Mouse (Mus musculus) hematopoietic stem cell, adult 5-6 weeks (primary cell): ENCODE measurements around the gene Grip1. TPM values are rescaled to one million over a fixed set of nuclear protein-coding genes. Genes with fewer than 3 reads are reported as not detected.

Source experiments
- ATAC-seq, 2 experiments: fragments of 125-278 bp in 1 of 2; replicated peaks in 1 of 2; 2 replicates each; pipeline ENCODE4 v1.8.0; 2016 to 2017; ENCODE audit warnings: inconsistent platforms in 2 of 2, mild to moderate bottlenecking in 2 of 2, moderate number of reproducible peaks in 2 of 2, low read depth in 1 of 2, moderate TSS enrichment in 1 of 2; ENCODE audit not compliant: low FRiP score in 2 of 2, poor library complexity in 2 of 2, severe bottlenecking in 2 of 2, insufficient read depth in 1 of 2, low TSS enrichment in 1 of 2
- total RNA-seq: library from RNA; stranded (forward); fragments of 172-1452, 232-1000 nt; gene quantifications from 2 replicates; pipeline ENCODE4 v1.2.3, GENCODE M21; 2017

Gene Grip1
- total RNA-seq, 1 experiment from 2014 or later = not detected

DNA sequence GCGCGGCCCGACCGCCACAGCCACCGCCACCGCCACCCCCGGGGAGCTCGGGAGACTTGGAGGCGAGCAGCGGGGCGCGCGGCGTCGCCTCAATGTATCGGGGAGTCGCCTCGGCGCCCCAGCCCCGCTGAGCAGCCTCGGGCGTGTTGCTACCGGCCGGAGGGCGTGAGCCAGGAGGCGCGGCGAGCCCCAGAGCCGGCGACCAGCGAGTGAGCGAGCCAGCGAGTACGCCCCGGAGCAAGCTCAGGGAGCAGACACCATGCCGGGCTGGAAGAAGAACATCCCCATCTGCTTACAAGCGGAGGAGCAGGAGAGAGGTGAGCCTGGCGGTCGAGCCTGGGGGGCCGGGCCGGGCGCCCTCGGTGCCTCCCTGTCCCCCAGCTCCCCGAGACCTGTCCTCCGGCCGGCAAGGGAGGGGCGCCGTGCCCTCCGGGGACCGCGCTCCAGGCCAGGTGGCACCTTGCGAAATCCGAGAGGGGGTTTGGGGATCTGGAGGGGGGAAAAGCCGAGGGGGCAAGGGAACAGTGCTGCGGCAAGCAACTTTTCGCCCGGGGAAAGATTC, 557 bp downstream of the Grip1 start:
- ATAC-seq = 0 out of 4 replicates have a peak, but pooled peaks of 1 of the 2 experiments have one; percentile 10

GRCm38 (mm10) chr10:119454668-119455542, 1.3 kb downstream of the Grip1 start:
- ATAC-seq = no peak

GRCm38 (mm10) chr10:119455543-119455940, 1.9 kb downstream of the Grip1 start:
- 0 out of 4 replicates have a peak, but pooled peaks of 1 of the 2 experiments have one; percentile 36 for ATAC-seq

DNA sequence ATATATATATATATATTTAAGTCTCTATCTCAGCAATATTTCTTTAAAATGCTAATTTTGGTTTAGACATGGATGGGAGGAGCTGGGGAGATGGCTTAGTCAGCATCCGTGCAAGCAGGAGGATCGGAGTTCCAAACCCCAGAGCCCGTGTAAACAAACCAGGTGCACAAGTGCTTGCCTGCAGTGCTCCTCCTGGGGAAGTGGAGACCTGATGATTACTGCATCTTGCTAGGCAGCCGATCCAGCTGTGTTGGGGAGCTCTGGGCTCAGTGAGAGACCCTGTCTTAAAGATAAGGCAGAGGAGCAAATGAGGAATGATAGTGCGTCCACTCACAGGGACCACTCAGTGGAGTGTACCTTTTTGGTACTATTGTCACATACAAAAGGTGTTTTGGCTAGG, 3.5 kb downstream of the Grip1 start:
- no peak for ATAC-seq

DNA sequence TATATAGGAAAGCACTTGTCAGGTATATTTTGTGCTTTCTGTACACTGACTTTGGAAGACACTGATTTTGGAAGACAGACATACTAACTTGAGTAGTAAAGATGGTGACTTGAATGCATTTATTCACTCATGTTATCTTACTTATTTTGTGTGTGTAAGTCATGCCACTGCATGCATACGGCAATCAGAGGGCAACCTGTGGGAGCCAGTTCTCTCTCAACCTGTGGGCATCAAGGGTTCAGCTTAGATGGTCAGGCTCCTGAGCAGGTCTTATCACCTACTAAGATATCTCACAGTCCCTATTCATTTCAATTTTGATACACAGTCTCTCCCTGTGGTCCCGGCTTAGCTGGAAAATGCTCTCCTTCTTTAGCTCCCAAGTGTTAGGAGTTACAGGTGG, 5.4 kb downstream of the Grip1 start:
- ATAC-seq = no peak

GRCm38 (mm10) chr10:119463345-119463744, 9.7 kb downstream of the Grip1 start:
- ATAC-seq = no peak

DNA sequence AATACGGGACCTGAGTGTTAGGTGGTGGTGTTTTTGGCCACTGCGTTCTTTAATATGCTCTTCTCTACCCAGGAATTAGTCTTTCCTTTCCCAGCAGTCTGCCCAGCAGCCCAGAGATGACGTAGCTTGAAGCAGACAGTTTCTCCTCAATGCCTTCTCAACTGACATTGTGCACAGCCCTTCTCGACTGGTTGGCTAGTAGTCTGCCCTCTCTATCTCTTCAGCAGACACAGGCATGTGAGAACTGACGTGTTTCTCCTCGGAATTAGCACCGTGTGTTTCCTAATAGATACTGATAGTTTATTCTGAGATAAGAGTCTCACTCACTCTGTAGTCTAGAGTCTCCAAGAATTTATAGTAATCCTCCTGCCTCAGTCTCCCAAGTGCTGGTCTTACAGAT, 10.2 kb downstream of the Grip1 start:
- no peak for ATAC-seq

DNA sequence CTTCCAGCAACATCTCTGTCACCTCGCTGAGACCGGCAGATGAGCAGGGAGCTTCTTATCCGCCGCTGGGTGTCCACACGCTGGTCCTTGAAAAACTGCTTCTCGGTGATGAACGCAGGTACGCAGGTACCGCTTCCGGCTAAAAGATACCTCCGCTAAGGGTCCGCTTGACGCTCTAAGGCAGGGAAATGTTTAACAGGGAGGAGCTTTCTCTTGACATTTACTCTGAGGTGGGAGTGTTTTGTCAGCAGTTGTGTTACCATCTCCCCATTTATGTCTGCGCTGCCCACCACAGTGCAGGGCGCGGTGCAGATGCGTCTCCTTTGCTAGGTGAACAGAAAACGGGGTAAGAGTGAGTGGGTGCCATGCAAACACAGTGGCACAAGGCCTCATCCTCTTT, 14.3 kb downstream of the Grip1 start:
- no peak for ATAC-seq

DNA sequence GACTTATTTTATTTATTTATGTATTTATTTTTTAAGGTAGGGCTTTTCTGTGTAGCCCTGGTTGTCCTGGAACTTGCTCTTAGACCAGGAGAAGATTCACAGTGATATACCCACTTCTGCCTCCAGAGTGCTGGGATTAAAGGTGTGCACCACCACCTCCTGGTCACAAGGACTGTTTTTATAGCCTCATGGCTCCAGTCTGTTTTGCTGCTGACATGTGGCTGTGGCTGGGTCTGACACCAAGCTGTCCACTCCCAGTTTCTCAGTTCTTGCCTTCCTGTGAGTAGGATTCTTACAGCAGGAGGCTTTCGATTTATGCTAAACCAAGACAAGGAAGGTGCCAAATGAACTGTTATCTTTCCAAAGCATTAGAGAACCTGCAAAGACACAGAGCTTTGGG, 16.5 kb downstream of the Grip1 start:
- ATAC-seq = no peak

- no peak for ATAC-seq
Observed at GRCm38 (mm10) chr10:119475166-119475565, 21.5 kb downstream of the Grip1 start.

GRCm38 (mm10) chr10:119477661-119478060, 24.0 kb downstream of the Grip1 start:
- no peak for ATAC-seq

DNA sequence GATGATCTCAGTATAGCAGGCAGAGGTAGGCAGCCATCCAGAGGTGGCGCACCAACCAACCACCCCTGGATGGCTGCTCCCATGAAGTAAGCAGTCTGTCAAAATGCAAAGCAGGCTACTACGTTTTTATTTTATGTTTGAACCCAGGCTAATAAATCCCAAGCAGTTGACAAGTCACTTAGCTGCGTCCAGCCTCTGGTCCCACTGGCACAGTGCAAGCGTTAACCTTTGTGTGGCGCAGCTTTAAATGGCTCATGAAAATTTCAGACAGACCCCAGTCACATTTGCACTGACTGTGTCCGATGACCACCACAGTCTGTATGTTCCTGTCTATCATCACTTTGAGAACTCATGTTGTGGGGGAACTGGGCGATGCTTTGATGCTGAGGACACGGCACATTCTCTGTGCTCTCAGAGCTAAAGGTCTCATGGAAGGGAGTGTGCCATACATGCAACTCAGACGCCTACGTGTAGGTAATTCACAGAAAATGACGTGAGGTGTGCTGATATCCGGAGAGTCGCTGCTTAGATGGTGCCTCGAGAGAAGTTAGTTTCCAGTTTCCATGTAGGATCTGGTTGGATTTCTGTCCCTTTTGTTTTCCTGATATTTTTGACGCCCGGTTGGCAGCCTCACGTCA, 29.6 kb downstream of the Grip1 start:
- no peak for ATAC-seq

- ATAC-seq = no peak
Observed at GRCm38 (mm10) chr10:119483766-119484165, 30.1 kb downstream of the Grip1 start.

DNA sequence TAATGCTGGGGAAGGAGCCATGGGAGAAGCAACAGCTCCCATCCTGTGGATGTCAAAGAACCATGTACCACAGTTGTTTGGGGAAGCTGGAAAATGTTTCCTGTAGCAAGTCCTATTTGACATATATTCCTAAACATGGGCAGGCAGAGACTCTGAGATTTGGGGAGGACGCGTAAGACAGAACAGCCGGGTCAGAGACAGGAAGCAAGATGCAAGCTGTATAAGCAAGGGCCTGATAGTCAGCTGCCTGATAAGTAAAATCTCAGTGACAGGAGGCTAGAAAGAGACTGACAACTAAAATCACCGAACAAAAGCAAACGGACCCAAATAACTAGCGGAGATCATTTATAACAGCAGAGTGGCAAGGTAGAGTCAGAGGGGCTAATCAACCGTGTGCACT, 33.3 kb downstream of the Grip1 start:
- ATAC-seq = no peak

GRCm38 (mm10) chr10:119490831-119491230, 37.2 kb downstream of the Grip1 start:
- no peak for ATAC-seq

DNA sequence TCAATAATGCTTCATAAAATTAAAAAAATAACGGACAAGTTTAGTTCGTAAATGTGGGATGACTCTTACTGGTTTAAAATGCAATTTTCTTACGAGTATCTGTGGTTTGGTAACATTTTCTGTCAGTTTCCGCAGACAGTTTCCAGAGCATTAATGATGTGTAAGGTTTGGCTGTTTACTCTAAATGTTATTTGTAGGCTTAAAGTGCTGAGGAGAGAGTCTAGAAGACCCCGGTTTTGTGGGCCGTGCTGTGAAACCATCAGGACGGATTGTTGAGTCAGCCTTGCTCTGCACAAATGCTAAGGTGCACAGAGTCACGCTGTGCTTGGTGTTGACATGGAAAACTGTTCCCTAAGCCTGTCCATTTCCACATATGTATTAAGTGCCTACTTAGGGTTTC, 41.7 kb downstream of the Grip1 start:
- ATAC-seq = no peak

GRCm38 (mm10) chr10:119496221-119496620, 42.6 kb downstream of the Grip1 start:
- ATAC-seq = no peak

- no peak for ATAC-seq
Observed at GRCm38 (mm10) chr10:119521686-119522085, 68.1 kb downstream of the Grip1 start.
